Mouse (Mus musculus): Measurements from ENCODE around the gene St14.
"Not testable (repeated sequence)": the region's sequence is repeated elsewhere in the genome, so short reads cannot be mapped to it uniquely, and the experiment has no call there.

The St14 gene

DNA sequence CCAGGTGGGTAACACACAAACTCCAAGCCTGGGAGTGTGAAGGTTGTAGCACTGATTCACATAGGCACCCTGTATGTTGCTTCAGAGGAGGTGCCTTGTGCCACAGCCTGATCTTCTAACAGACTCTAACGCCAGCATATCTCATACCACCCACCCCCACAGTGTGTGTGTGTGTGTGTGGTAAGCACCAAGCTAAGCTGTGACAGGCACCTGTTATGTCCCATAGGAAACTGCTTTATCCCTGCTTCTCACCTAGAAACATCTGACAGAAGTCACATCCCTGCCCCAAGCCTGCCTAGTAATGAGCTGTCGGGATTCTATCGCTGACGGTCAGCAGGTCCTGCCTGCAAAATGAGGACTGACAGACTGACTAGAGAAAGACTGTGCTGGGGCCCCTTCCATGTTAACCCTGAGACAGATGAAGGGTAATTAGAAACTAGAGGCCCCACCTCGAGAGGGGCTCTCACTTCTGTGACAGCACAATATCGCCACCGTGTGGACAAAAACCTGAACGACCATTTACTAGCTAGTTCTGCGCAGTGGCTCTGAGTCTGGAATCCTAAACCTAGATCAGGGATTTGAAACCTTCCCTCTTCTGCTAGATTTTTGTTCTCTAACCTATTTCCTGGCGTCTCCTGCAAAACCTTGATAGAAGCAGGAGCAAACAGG, 45.4 kb downstream of the St14 start:
- peak in 1 of 2 experiments; percentile 73 for DNase-seq (ENCODE audit: low spot score in 2 of 2)

DNA sequence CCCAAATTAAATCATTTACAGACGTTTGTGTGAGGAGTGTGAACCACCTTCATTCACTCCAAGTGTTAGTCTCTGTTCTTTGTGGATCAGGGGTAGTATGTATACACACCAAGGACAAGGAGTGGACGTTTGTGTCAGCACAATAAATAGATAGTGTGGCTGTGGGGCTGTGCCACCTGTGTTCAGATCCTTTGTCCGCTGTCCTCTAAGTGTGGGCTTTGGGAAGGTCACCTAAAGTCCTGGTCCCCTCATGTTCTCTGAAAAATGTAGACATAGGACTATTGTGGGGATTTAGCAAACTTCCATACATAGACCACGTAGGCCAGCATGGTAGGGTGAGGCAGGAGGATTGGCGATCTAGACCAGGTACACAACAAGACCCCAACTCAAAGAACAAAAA, 46.1 kb downstream of the St14 start:
- DNase-seq (ENCODE audit: low spot score in 2 of 2): no peak

DNA sequence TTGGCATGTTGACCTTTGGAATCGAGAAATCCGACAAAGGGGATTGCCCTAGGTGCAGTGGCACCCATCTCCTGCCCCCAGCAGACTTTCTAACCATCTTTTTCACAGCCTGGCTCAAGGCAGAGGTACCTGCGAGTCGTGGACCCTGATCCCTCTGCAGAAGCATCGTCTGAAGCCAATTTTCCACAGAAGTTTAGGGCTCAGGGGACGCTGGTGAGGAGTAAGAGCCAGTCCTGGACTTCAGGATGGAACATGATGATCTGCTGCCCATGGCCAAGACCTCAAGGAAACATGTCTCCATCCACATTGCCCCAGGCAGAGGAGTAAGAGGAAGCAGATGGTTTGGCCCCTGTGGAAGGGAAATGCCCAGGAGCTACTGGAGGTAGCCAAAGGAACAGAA, 48.9 kb downstream of the St14 start:
- no peak for DNase-seq (ENCODE audit: low spot score in 2 of 2)

DNA sequence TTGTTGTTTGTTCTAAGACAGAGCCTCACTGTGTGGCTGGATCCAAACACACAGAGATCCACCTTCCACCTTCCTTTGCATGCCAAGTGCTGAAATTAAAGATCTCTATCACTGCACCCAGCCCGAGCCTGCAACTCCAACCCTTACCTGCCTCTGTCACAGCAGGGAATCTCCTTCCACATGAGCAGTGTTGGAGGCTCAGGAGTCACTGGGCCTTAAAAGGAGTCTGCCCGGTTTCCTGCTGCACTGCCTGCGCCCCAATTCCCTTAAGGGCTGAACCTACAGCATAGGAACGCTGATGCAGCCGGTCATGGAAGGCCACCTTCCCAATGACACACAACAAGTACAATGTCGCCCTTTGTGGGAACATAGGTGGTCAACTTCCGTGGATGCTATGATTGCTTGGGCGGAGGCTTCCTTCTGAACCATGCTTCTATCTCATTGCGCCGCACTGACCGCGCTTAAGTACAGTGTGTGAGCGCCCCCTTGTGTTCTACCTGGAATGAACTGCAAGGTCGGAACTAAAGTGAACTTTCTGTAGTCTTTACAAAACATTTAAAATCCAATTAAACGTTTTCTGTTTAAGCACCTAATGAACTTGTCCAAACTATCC, 49.5 kb downstream of the St14 start:
- DNase-seq (ENCODE audit: low spot score in 2 of 2): peak in 1 of 2 experiments; percentile 71

DNA sequence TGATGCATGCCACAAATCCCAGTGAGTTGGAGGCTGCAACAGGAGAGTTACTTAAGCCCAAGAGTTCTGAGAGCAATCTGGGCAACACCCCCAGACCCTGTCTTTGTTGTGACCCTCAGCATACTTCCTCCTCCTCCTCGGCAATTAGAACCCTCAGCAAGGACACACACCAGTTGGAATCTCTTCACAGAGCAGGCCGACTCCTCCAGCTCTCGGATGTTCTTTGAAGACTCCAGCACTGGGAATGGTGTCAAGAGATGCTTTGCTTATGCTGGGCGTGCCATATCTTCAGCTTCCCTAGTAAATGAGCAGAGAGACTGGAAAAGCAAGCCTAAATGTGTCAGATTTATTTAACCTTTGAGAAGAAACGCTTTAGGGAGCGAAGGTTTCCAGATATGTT, 50.9 kb downstream of the St14 start:
- no peak for DNase-seq (ENCODE audit: low spot score in 2 of 2)

DNA sequence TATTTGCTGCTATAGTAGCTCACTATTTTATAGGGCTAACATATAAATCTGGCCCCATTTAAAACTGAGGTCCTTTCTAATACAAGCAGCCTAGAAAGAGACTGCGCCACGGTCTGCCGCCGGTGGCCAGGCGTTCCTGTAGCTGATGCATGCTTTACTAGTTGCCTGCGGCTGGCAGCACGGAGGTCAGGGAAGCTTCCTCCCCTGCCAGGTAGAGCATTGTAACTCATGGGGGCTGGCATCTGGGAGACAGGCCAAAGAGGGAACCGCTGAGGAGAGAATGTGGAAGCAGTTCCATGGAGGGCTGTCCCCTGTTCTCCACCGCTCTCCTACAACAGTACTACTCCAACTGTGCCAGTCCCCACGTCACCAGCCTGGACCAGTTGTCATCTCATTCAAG, 56.8 kb downstream of the St14 start:
- DNase-seq (ENCODE audit: low spot score in 2 of 2): no peak

DNA sequence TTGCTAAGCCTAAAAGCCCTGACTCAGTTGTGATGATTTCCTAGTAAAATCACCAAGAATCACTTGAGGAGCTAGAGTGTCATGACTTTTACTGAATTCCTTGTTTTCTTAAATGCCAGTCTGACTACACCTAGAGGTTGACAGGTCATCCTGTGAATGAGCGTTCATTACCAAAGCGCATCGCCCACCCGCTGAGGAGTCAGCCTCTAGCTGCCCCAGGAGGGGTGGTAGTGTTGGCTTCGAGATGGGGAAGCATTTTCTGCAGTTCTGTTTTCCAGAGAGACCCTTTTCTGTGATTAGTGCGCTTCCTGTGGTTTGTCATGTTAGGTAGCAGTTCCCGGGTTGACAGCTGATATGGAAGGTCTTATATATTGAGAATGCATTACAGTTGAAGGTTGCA, 57.9 kb downstream of the St14 start:
- DNase-seq (ENCODE audit: low spot score in 2 of 2): no peak

DNA sequence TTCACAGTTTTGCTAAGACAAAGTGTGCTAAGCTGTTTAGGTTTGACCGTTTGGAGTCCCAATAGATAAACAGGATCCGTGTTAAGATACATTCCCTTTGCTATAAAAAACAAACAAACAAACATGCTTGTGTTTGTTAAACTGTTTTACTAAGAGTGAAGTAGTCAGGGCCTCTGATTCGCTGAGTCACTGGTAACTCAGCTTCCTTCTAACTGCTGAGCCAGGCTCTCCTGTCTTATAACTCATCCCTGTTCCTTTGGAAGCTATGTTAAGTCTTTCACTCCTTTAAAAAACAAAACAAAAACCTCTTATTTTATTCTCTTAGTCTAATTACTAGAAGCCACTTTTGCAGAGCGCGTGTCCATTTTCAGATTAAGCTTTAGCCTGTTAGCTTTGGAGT, 59.4 kb downstream of the St14 start:
- no peak for DNase-seq (ENCODE audit: low spot score in 2 of 2)

DNA sequence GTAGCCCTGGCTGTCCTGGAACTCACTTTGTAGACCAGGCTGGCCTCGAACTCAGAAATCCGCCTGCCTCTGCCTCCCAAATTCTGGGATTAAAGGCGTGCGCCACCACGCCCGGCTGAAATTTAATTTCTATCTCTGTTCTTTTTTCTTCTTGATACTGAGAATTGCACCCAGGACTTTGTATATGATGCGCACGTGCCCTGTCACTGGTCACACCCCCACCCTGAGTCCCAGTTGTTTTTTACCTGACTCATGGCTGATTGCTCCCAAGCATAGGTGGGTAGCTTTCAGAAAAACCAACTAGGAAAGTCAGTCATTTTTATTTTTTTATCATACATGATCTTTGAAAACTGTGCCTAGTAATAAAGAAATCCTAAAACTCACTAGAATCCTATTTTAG, 60.9 kb downstream of the St14 start:
- no peak for DNase-seq (ENCODE audit: low spot score in 2 of 2)

DNA sequence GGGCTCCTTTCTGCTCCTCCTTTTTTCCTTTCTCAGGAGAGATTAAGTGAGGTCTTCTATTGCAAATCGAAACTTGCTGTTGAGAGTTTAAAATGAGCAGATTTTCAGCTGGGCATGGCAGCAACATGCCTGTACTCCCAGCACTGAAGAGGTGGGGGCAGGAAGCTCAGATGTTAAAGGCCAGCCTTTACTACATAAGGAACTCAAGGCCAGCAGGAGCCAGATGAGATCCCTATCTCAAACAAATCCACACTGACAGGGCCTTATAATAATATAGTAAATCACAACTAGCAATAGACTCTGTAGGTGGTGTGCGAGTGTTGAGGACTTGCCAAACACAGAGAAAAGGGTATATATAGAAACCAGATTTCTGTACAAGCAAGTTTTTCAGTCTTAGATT, 72.9 kb downstream of the St14 start:
- no peak for DNase-seq (ENCODE audit: low spot score in 2 of 2)

DNA sequence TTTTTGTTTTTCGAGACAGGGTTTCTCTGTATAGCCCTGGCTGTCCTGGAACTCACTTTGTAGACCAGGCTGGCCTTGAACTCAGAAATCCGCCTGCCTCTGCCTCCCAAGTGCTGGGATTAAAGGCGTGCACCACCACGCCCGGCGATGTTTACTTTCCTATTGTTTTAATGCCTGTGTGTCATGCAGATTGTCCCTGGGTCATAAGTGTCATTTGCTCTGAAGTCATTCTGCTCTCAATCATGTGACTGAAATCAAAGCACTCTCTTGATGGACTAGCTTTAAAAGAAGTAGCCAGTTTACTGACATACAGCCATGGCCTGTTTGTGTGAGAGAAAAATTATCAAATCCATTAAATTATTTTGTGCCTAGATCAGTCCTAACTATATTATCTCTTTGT, 80.1 kb downstream of the St14 start:
- DNase-seq (ENCODE audit: low spot score in 2 of 2): not testable (repeated sequence)

DNA sequence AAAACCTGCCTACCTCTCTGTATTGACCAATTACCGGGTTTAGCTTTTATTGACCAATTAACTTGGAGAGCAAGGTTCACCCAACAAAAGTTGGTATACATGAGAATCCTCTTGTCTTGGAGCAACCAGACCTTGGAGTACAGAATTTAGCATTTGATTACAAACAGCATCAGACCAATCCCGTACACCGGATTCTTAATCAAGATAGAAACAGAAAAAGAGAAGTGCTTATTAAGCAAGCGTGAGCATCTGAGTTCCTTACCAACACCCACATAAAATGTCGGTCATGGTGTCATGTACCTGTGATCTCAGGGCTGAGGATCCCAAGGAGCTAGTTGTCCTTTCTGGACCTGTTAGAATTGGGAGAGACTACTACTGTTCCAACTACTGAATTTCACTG, 81.4 kb downstream of the St14 start:
- DNase-seq (ENCODE audit: low spot score in 2 of 2): no peak

All from frontal cortex, postnatal 10 days (tissue).